Mouse (Mus musculus) megakaryocyte, embryonic 14.5 days (primary cell): ENCODE measurements around the gene Thoc3.

ENCODE experiments used
- FLI1 ChIP-seq: IDR thresholded peaks from 2 replicates; pipeline ENCODE4 v1.6.1; 2012; ENCODE audit warnings: low read length, inconsistent platforms, mixed read lengths
- GATA1 ChIP-seq: IDR thresholded peaks from 3 replicates; pipeline ENCODE4 v1.6.1; 2012; ENCODE audit warnings: mixed read lengths, low read length, inconsistent platforms, borderline replicate concordance

DNA sequence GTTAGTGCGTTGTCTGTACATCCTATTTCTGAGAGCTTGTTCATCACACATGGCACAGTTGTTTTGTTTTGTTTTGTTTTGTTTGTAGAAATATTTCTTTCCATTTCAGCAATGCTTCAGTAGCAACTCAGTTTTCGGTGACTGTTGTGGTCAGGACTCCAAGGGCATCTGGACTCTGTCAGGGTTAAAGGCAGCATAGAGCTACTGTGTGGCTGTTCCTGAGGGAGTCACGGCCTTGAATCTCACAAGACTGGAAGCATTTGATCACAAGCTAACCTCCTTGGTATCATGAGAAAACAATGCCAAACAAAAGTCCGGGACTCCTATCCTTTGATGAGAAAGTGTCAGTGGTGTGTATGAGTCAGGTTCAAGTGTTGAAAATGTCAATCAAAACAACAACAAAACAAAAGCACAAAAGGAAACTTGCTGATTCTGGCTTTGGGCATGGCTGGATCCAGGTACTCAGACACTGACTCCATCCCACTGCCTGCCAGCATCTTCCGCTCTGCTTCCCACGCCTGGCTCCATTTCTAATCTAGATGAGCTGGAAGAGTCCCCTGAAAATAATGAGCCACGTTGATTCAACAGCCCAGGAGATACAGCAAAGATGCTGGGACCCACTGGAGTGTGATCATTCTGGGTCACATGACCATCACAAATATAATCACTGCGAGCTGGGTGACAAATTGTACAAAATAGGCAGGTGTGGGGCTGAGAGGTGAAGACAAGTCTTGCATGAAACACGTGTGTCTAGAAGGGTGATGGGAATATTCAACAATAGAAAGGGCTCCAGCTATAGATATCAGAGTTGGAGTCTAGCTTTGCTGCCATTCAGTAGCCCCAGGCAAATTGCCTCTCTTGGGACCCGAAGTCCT is 41.6 kb downstream of the Thoc3 start:
- no peak for TF ChIP-seq GATA1
- TF ChIP-seq FLI1 = no peak
